Mouse (Mus musculus) midbrain, embryonic 15.5 days (tissue): Measurements from ENCODE around the gene Syce3. TPM values are rescaled to one million over a fixed set of nuclear protein-coding genes. Genes with fewer than 3 reads are reported as not detected.

Experiments
- ATAC-seq: fragments of 200-750 bp; cut with Nextera tagmentation; replicated peaks from 2 replicates; pipeline ENCODE4 v1.8.0; 2017; ENCODE audit warnings: moderate TSS enrichment
- H3K27ac ChIP-seq: fragments of 300-500 bp; sonication (generic); 2 replicates; pipeline ENCODE4 v1.5.1; 2015; ENCODE audit warnings: mild to moderate bottlenecking, inconsistent platforms
- H3K27me3 ChIP-seq: fragments of 300-500 bp; sonication (generic); replicated peaks from 2 replicates; pipeline ENCODE4 v1.6.1; 2015; ENCODE audit warnings: inconsistent platforms
- H3K36me3 ChIP-seq: fragments of 300-500 bp; sonication (generic); replicated peaks from 2 replicates; pipeline ENCODE4 v1.6.1; 2015; ENCODE audit warnings: inconsistent platforms
- H3K4me1 ChIP-seq: fragments of 300-500 bp; sonication (generic); 2 replicates; pipeline ENCODE4 v1.6.1; 2015; ENCODE audit warnings: inconsistent platforms
- H3K4me2 ChIP-seq: fragments of 300-500 bp; sonication (generic); 2 replicates; pipeline ENCODE4 v1.6.1; 2015; ENCODE audit warnings: inconsistent platforms, mild to moderate bottlenecking, moderate library complexity
- H3K4me3 ChIP-seq: fragments of 300-500 bp; sonication (generic); 2 replicates; pipeline ENCODE4 v1.5.1; 2015; ENCODE audit warnings: mild to moderate bottlenecking, inconsistent platforms
- H3K9ac ChIP-seq: fragments of 300-500 bp; sonication (generic); 2 replicates; pipeline ENCODE4 v1.6.1; 2015; ENCODE audit warnings: mild to moderate bottlenecking, inconsistent platforms
- H3K9me3 ChIP-seq: fragments of 300-500 bp; sonication (generic); 2 replicates; pipeline ENCODE4 v1.6.1; 2016; ENCODE audit warnings: inconsistent platforms
- WGBS: fragments of 180-500 bp; shearing (Covaris S2); methylation state at CpG from one replicate; pipeline ENCODE4 v1.1.7; 2015; ENCODE audit warnings: mixed read lengths; 5-methylcytosine and 5-hydroxymethylcytosine counted together
- polyA plus RNA-seq: library from polyadenylated mRNA; unstranded; fragments of >200 nt; fragmentation: Nextera tagmentation; extraction: Ambion mirVana; gene quantifications from 2 replicates; pipeline ENCODE4 v1.2.1, GENCODE M21; 2015

Syce3 gene
- polyA plus RNA-seq, 1 experiment from 2014 or later, result not detected

GRCm38 (mm10) chr15:89404831-89405623, 5.3 kb downstream of the Syce3 start:
- no peak overlapping the region for H3K4me2 ChIP-seq
- 88% methylated on average over 10 of the region's 10 CpGs for WGBS
- no peak overlapping the region for H3K27ac ChIP-seq
- no peak overlapping the region for H3K9ac ChIP-seq
- no peaks in the 10 kb centered on the region for H3K4me1 ChIP-seq
- H3K36me3 ChIP-seq, result no peaks in the 10 kb centered on the region
- H3K27me3 ChIP-seq, result no peaks in the 10 kb centered on the region
- no peak overlapping the region for H3K4me3 ChIP-seq
- ATAC-seq, result no peak
- no peaks in the 10 kb centered on the region; the same call in 1 of the 2 replicates for H3K9me3 ChIP-seq

- H3K9me3 ChIP-seq, result no peaks in the 10 kb centered on the region
- H3K9ac ChIP-seq, result no peak overlapping the region
- no peaks in the 10 kb centered on the region for H3K4me1 ChIP-seq
- no peaks in the 10 kb centered on the region for H3K27me3 ChIP-seq
- H3K4me3 ChIP-seq, result no peak overlapping the region
- no peaks in the 10 kb centered on the region for H3K36me3 ChIP-seq
- no peak for ATAC-seq
- no peak overlapping the region for H3K4me2 ChIP-seq
- no peak overlapping the region for H3K27ac ChIP-seq
- 87% methylated on average over 1 of the region's 1 CpGs for WGBS
Measured at GRCm38 (mm10) chr15:89402471-89402870, 7.8 kb downstream of the Syce3 start.

GRCm38 (mm10) chr15:89399716-89400115, 10.6 kb downstream of the Syce3 start:
- H3K4me2 ChIP-seq, result no peak overlapping the region
- no peak overlapping the region for H3K9ac ChIP-seq
- no peak overlapping the region for H3K4me3 ChIP-seq
- no peaks in the 10 kb centered on the region for H3K36me3 ChIP-seq
- H3K27ac ChIP-seq, result no peak overlapping the region
- no peak for ATAC-seq
- H3K27me3 ChIP-seq, result no peaks in the 10 kb centered on the region
- WGBS, result 56% methylated on average over 1 of the region's 1 CpGs
- no peaks in the 10 kb centered on the region for H3K4me1 ChIP-seq
- no peaks in the 10 kb centered on the region for H3K9me3 ChIP-seq

GRCm38 (mm10) chr15:89398146-89398545, 12.2 kb downstream of the Syce3 start:
- Histone ChIP-seq H3K27ac (no peak overlapping the region), H3K4me1 (no peaks in the 10 kb centered on the region), H3K4me2 (no peak overlapping the region), H3K4me3 (no peak overlapping the region), H3K36me3 (no peaks in the 10 kb centered on the region), H3K27me3 (no peaks in the 10 kb centered on the region), H3K9ac (no peak overlapping the region), H3K9me3 (no peaks in the 10 kb centered on the region)
- no peak for ATAC-seq
- WGBS, result 79% methylated on average over 2 of the region's 2 CpGs

GRCm38 (mm10) chr15:89396883-89397282, 13.4 kb downstream of the Syce3 start:
- Histone ChIP-seq H3K4me1 (no peaks in the 10 kb centered on the region), H3K36me3 (no peaks in the 10 kb centered on the region), H3K9me3 (no peaks in the 10 kb centered on the region), H3K27ac (no peak overlapping the region), H3K4me2 (no peak overlapping the region), H3K9ac (no peak overlapping the region), H3K4me3 (no peak overlapping the region), H3K27me3 (no peaks in the 10 kb centered on the region)
- ATAC-seq, result no peak
- WGBS, result 93% methylated on average over 4 of the region's 4 CpGs

GRCm38 (mm10) chr15:89390081-89390480, 20.2 kb downstream of the Syce3 start:
- H3K9ac ChIP-seq, result no peak overlapping the region
- no peak for ATAC-seq
- H3K4me1 ChIP-seq, result no peaks in the 10 kb centered on the region
- 91% methylated on average over 10 of the region's 10 CpGs for WGBS
- no peaks in the 10 kb centered on the region for H3K9me3 ChIP-seq
- H3K27me3 ChIP-seq, result no peaks in the 10 kb centered on the region
- H3K4me2 ChIP-seq, result no peak overlapping the region
- H3K27ac ChIP-seq, result no peak overlapping the region
- no peak overlapping the region for H3K4me3 ChIP-seq
- H3K36me3 ChIP-seq, result no peaks in the 10 kb centered on the region

GRCm38 (mm10) chr15:89387127-89387526, 23.2 kb downstream of the Syce3 start:
- Histone ChIP-seq H3K4me2 (no peak overlapping the region), H3K9ac (no peak overlapping the region), H3K36me3 (no peaks in the 10 kb centered on the region), H3K4me1 (no peaks in the 10 kb centered on the region), H3K27ac (no peak overlapping the region), H3K4me3 (no peak overlapping the region), H3K27me3 (no peaks in the 10 kb centered on the region), H3K9me3 (no peaks in the 10 kb centered on the region)
- WGBS, result 51% methylated on average over 12 of the region's 12 CpGs
- no peak for ATAC-seq

GRCm38 (mm10) chr15:89384617-89385016, 25.7 kb downstream of the Syce3 start, which contains the start of gene Klhdc7b:
Klhdc7b (plus strand) TSS chr15:89384917.
- Histone ChIP-seq H3K27ac (no peak within 1 kb of the TSS), H3K9me3 (no peaks in the 10 kb centered on the region), H3K36me3 (no peaks in the 10 kb centered on the region), H3K4me3 (no peak within 1 kb of the TSS), H3K27me3 (peaks cover 4% of the 10 kb centered on the region), H3K4me2 (no peak within 1 kb of the TSS), H3K4me1 (0 out of 2 replicates have a peak, but pooled peaks cover under 1% of the 10 kb centered on the region), H3K9ac (no peak within 1 kb of the TSS)
- 86% methylated on average over 7 of the region's 7 CpGs for WGBS
- no peak for ATAC-seq

GRCm38 (mm10) chr15:89379429-89379828, 30.9 kb downstream of the Syce3 start:
- peaks cover 20% of the 10 kb centered on the region for H3K4me1 ChIP-seq
- WGBS, result 15% methylated on average over 10 of the region's 10 CpGs
- H3K4me3 ChIP-seq, result peak overlapping the region; percentile 34
- no peak for ATAC-seq
- H3K9ac ChIP-seq, result peak overlapping the region; percentile 36; the same call in 1 of the 2 replicates
- no peaks in the 10 kb centered on the region for H3K36me3 ChIP-seq
- no peak overlapping the region for H3K27ac ChIP-seq
- H3K27me3 ChIP-seq, result peaks cover 42% of the 10 kb centered on the region
- peak overlapping the region; percentile 69 for H3K4me2 ChIP-seq
- no peaks in the 10 kb centered on the region for H3K9me3 ChIP-seq

- peak within 1 kb of the TSS; percentile 69 for H3K4me2 ChIP-seq
- H3K4me3 ChIP-seq, result peak within 1 kb of the TSS; percentile 34
- no peaks in the 10 kb centered on the region for H3K36me3 ChIP-seq
- peak within 1 kb of the TSS; percentile 36 for H3K9ac ChIP-seq
- peak; percentile 37; the same call in 1 of the 2 replicates for ATAC-seq
- H3K9me3 ChIP-seq, result no peaks in the 10 kb centered on the region
- no peak within 1 kb of the TSS for H3K27ac ChIP-seq
- WGBS, result 1% methylated on average over 33 of the region's 33 CpGs
- H3K27me3 ChIP-seq, result peaks cover 42% of the 10 kb centered on the region
- peaks cover 24% of the 10 kb centered on the region for H3K4me1 ChIP-seq
Measured at GRCm38 (mm10) chr15:89378831-89379401, 31.4 kb downstream of the Syce3 start, which contains the start of gene Odf3b. Odf3b (minus strand) TSS chr15:89379282.

- 11% methylated on average over 46 of the region's 46 CpGs for WGBS
- ATAC-seq, result no peak
- Histone ChIP-seq H3K4me2 (peak overlapping the region; percentile 69), H3K4me3 (peak overlapping the region; percentile 34), H3K27me3 (peaks cover 42% of the 10 kb centered on the region), H3K4me1 (peaks cover 26% of the 10 kb centered on the region), H3K9ac (peak overlapping the region; percentile 36), H3K9me3 (no peaks in the 10 kb centered on the region), H3K27ac (no peak overlapping the region), H3K36me3 (no peaks in the 10 kb centered on the region)
Measured at GRCm38 (mm10) chr15:89377938-89378828, 32.1 kb downstream of the Syce3 start.

- Histone ChIP-seq H3K27me3 (peaks cover 42% of the 10 kb centered on the region), H3K4me2 (no peak overlapping the region), H3K9ac (no peak overlapping the region), H3K4me3 (no peak overlapping the region), H3K27ac (no peak overlapping the region), H3K36me3 (no peaks in the 10 kb centered on the region), H3K4me1 (peaks cover 34% of the 10 kb centered on the region), H3K9me3 (no peaks in the 10 kb centered on the region)
- WGBS, result 5% methylated on average over 18 of the region's 18 CpGs
- no peak for ATAC-seq
Measured at GRCm38 (mm10) chr15:89377362-89377761, 32.9 kb downstream of the Syce3 start.
